Mouse (Mus musculus) forebrain, embryonic 15.5 days (tissue): ENCODE results near the gene Olfr62. TPM values are rescaled to one million over a fixed set of nuclear protein-coding genes. Genes with fewer than 3 reads are reported as not detected.

Experiments used
- ATAC-seq: fragments of 200-750 bp; cut with Nextera tagmentation; replicated peaks from 2 replicates; pipeline ENCODE4 v1.8.0; 2017; ENCODE audit warnings: mild to moderate bottlenecking, moderate TSS enrichment, moderate library complexity
- H3K27ac ChIP-seq: fragments of 300-500 bp; sonication (generic); replicated peaks from 2 replicates; pipeline ENCODE4 v1.5.1; 2015; ENCODE audit warnings: mild to moderate bottlenecking, inconsistent platforms
- H3K27me3 ChIP-seq: fragments of 300-500 bp; sonication (generic); 2 replicates; pipeline ENCODE4 v1.6.1; 2015; ENCODE audit warnings: inconsistent platforms
- H3K36me3 ChIP-seq: fragments of 300-500 bp; sonication (generic); 2 replicates; pipeline ENCODE4 v1.6.1; 2015; ENCODE audit warnings: mild to moderate bottlenecking, inconsistent platforms
- H3K4me1 ChIP-seq: fragments of 300-500 bp; sonication (generic); 2 replicates; pipeline ENCODE4 v1.6.1; 2015; ENCODE audit warnings: inconsistent platforms
- H3K4me2 ChIP-seq: fragments of 300-500 bp; sonication (generic); replicated peaks from 2 replicates; pipeline ENCODE4 v1.6.1; 2015; ENCODE audit warnings: mild to moderate bottlenecking, inconsistent platforms
- H3K4me3 ChIP-seq: fragments of 300-500 bp; sonication (generic); 2 replicates; pipeline ENCODE4 v1.5.1; 2015; ENCODE audit warnings: mild to moderate bottlenecking, inconsistent platforms
- H3K9ac ChIP-seq: fragments of 300-500 bp; sonication (generic); replicated peaks from 2 replicates; pipeline ENCODE4 v1.6.1; 2015; ENCODE audit warnings: mild to moderate bottlenecking, inconsistent platforms
- H3K9me3 ChIP-seq: fragments of 300-500 bp; sonication (generic); 2 replicates; pipeline ENCODE4 v1.6.1; 2016; ENCODE audit warnings: inconsistent platforms
- WGBS: fragments of 180-500 bp; shearing (Covaris S2); methylation state at CpG from one replicate; pipeline ENCODE4 v1.1.7; 2015; ENCODE audit warnings: mixed read lengths; 5-methylcytosine and 5-hydroxymethylcytosine counted together
- polyA plus RNA-seq: library from polyadenylated mRNA; unstranded; fragments of >200 nt; fragmentation: Nextera tagmentation; extraction: Ambion mirVana; gene quantifications from 2 replicates; pipeline ENCODE4 v1.2.1, GENCODE M21; 2015

Olfr62 gene
- polyA plus RNA-seq, 1 experiment from 2014 or later, result not detected

- Histone ChIP-seq H3K9me3 (no peaks in the 10 kb centered on the region), H3K9ac (no peak overlapping the region), H3K4me3 (no peak overlapping the region), H3K4me2 (no peak overlapping the region), H3K27ac (no peak overlapping the region), H3K27me3 (no peaks in the 10 kb centered on the region), H3K4me1 (peaks cover 3% of the 10 kb centered on the region; the same call in 1 of the 2 replicates), H3K36me3 (no peaks in the 10 kb centered on the region)
- WGBS, result 19% methylated on average over 2 of the region's 2 CpGs
- no peak for ATAC-seq
These were observed 35.1 kb downstream of the Olfr62 start for GRCm38 (mm10) chr4:118693812-118694211.

GRCm38 (mm10) chr4:118703223-118703622 lies 44.5 kb downstream of the Olfr62 start, which contains the start of gene Olfr1341:
Olfr1341 (plus strand) TSS chr4:118703523.
- no peak for ATAC-seq
- no peak within 1 kb of the TSS for H3K9ac ChIP-seq
- no peaks in the 10 kb centered on the region for H3K27me3 ChIP-seq
- no peaks in the 10 kb centered on the region for H3K9me3 ChIP-seq
- H3K4me1 ChIP-seq, result no peaks in the 10 kb centered on the region
- no peak within 1 kb of the TSS for H3K4me3 ChIP-seq
- no peak within 1 kb of the TSS for H3K27ac ChIP-seq
- H3K4me2 ChIP-seq, result no peak within 1 kb of the TSS
- WGBS, result 78% methylated on average over 3 of the region's 3 CpGs
- H3K36me3 ChIP-seq, result no peaks in the 10 kb centered on the region

GRCm38 (mm10) chr4:118708086-118708485 lies 49.3 kb downstream of the Olfr62 start:
- Histone ChIP-seq H3K27ac (no peak overlapping the region), H3K36me3 (no peaks in the 10 kb centered on the region), H3K4me1 (no peaks in the 10 kb centered on the region), H3K27me3 (no peaks in the 10 kb centered on the region), H3K4me2 (no peak overlapping the region), H3K4me3 (no peak overlapping the region), H3K9me3 (no peaks in the 10 kb centered on the region), H3K9ac (no peak overlapping the region)
- 84% methylated on average over 5 of the region's 5 CpGs for WGBS
- no peak for ATAC-seq

- Histone ChIP-seq H3K9me3 (no peaks in the 10 kb centered on the region), H3K9ac (no peak overlapping the region), H3K36me3 (no peaks in the 10 kb centered on the region), H3K4me2 (no peak overlapping the region), H3K27me3 (no peaks in the 10 kb centered on the region), H3K4me1 (no peaks in the 10 kb centered on the region), H3K27ac (no peak overlapping the region), H3K4me3 (no peak overlapping the region)
- 15% methylated on average over 1 of the region's 1 CpGs for WGBS
- ATAC-seq, result no peak
These were observed 52.9 kb downstream of the Olfr62 start for GRCm38 (mm10) chr4:118711656-118712055.

Other genes with a start within 250 kb of the Olfr62 start
- gene Szt2, start 249.7 kb upstream of the Olfr62 start, polyA plus RNA-seq, result 10.9 and 12.7 TPM in 2 replicates
- 115 and 122 TPM in 2 replicates for gene Med8, start 249.6 kb upstream of the Olfr62 start, polyA plus RNA-seq
- gene Elovl1, start 230.9 kb upstream of the Olfr62 start, polyA plus RNA-seq, result 21.3 and 21.4 TPM in 2 replicates
- 123 and 130 TPM in 2 replicates for gene Cdc20, start 221.6 kb upstream of the Olfr62 start, polyA plus RNA-seq
- 0.08 and 0.09 TPM in 2 replicates for gene Mpl, start 201.4 kb upstream of the Olfr62 start, polyA plus RNA-seq
- 12.3 and 14.0 TPM in 2 replicates for gene Tie1, start 168.9 kb upstream of the Olfr62 start, polyA plus RNA-seq
- not detected in 2 replicates for gene 2610528J11Rik, start 132.0 kb upstream of the Olfr62 start, polyA plus RNA-seq
- gene Tmem125, start 114.9 kb upstream of the Olfr62 start, polyA plus RNA-seq, result 0.09 and 0.27 TPM in 2 replicates
- gene Cfap57, start 38.2 kb upstream of the Olfr62 start, polyA plus RNA-seq, result 0.52 and 0.73 TPM in 2 replicates
- 140 and 150 TPM in 2 replicates for gene Ebna1bp2, start 38.2 kb upstream of the Olfr62 start, polyA plus RNA-seq
- 0.06 TPM in 1 of 2 replicates, not detected in the other for gene Olfr1342, start 33.8 kb downstream of the Olfr62 start, polyA plus RNA-seq
- not detected in 2 replicates for gene Olfr1341, start 44.6 kb downstream of the Olfr62 start, polyA plus RNA-seq
- not detected in 2 replicates for gene Olfr1340, start 61.2 kb downstream of the Olfr62 start, polyA plus RNA-seq
- gene Olfr1339, start 73.2 kb downstream of the Olfr62 start, polyA plus RNA-seq, result not detected in 2 replicates
- gene Olfr1338, start 99.8 kb downstream of the Olfr62 start, polyA plus RNA-seq, result not detected in 2 replicates
- not detected in 2 replicates for gene Olfr1337, start 123.6 kb downstream of the Olfr62 start, polyA plus RNA-seq
- not detected in 2 replicates for gene Olfr1335, start 151.0 kb downstream of the Olfr62 start, polyA plus RNA-seq
- not detected in 2 replicates for gene Olfr1333, start 177.3 kb downstream of the Olfr62 start, polyA plus RNA-seq
- gene Olfr1331, start 205.7 kb downstream of the Olfr62 start, polyA plus RNA-seq, result not detected in 2 replicates
- not detected in 2 replicates for gene Olfr1330, start 229.6 kb downstream of the Olfr62 start, polyA plus RNA-seq